Mouse (Mus musculus) lung, postnatal 0 days (tissue): ENCODE results near the gene C2.

ENCODE experiments used
- CTCF ChIP-seq: IDR thresholded peaks from 2 replicates; pipeline ENCODE4 v1.5.1; 2016; ENCODE audit warnings: antibody characterized with exemption, mild to moderate bottlenecking
- EP300 ChIP-seq: IDR thresholded peaks from 2 replicates; pipeline ENCODE4 v1.6.1; 2016; ENCODE audit warnings: antibody characterized with exemption, mild to moderate bottlenecking, control low read depth

GRCm38 (mm10) chr17:34814818-34815370 lies 83.2 kb downstream of the C2 start:
- TF ChIP-seq CTCF: no peak
- no peak for TF ChIP-seq EP300
